Mouse (Mus musculus) heart, adult 2 months (tissue): ENCODE measurements around the gene Prelid1.

ENCODE experiments used
- CTCF ChIP-seq: fragments of 200-600 bp; IDR thresholded peaks from 2 replicates; pipeline ENCODE4 v1.8.1; 2022; ENCODE audit warnings: antibody characterized with exemption, mild to moderate bottlenecking, moderate library complexity
- EP300 ChIP-seq: fragments of 200-500 bp; IDR thresholded peaks from 2 replicates; pipeline ENCODE4 v1.6.1; 2011; ENCODE audit warnings: low read depth, low read length, control low read depth; ENCODE audit not compliant: insufficient read depth
- POLR2A ChIP-seq: fragments of 200-500 bp; IDR thresholded peaks from 2 replicates; pipeline ENCODE4 v1.6.1; 2011; ENCODE audit warnings: mild to moderate bottlenecking, low read depth, low read length, control low read depth; ENCODE audit not compliant: insufficient read depth

DNA sequence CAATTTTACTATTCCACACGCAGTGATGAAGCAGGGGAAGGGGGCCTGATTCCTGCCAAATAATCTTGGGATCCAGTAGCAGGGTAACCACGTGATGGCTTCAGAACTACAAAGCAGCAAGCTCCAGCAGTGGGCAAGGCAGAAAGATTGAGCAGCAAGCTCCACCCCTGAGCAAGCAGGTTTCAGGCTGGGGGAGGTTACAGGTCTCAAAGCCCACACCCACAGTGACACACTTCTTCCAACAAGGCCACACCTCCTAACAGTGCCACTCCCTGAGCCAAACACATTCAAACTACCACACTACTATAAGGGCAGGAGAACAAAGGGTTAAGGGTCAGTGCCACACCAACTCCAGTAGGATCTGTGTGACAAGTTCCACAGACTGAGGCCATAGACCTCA, 19.0 kb downstream of the Prelid1 start:
- TF ChIP-seq CTCF (no peak), POLR2A (no peak), EP300 (no peak)
